Mouse (Mus musculus) effector memory CD4-positive, alpha-beta T cell, adult 5 months (primary cell): ENCODE data around the gene Zzef1. TPM values are rescaled to one million over a fixed set of nuclear protein-coding genes. Genes with fewer than 3 reads are reported as not detected.

Experiments
- polyA plus RNA-seq: library from polyadenylated mRNA; unstranded; fragments of 100-300 nt; shearing (Covaris generic); gene quantifications from one replicate; pipeline ENCODE4 v1.2.1, GENCODE M21; 2017

The Zzef1 gene
- 31.4 TPM for polyA plus RNA-seq

GRCm38 (mm10) chr11:72795455-72796295 lies at the start of gene Zzef1, which contains the start of gene Cyb5d2:
Gene Zzef1 (plus strand): TSS chr11:72796226.
Gene Cyb5d2 (minus strand): TSS chr11:72796142.

GRCm38 (mm10) chr11:72961072-72961980 lies 165.3 kb downstream of the Zzef1 start, which contains the start of gene Atp2a3:
Gene Atp2a3 (plus strand): TSS chr11:72961169.

Other genes with a start within 250 kb of the Zzef1 start
- 0.21 TPM for gene Spns3, start 245.7 kb upstream of the Zzef1 start, polyA plus RNA-seq
- 64.8 TPM for gene Ube2g1, start 188.9 kb upstream of the Zzef1 start, polyA plus RNA-seq
- gene Ankfy1, start 106.2 kb upstream of the Zzef1 start, polyA plus RNA-seq, result 45.5 TPM
- gene Cyb5d2, start 84 bp upstream of the Zzef1 start, polyA plus RNA-seq, result 4.6 TPM
- gene Atp2a3, start 164.9 kb downstream of the Zzef1 start, polyA plus RNA-seq, result 236 TPM
- gene P2rx1, start 202.9 kb downstream of the Zzef1 start, polyA plus RNA-seq, result not detected
- 4.6 TPM for gene Camkk1, start 222.8 kb downstream of the Zzef1 start, polyA plus RNA-seq